Mouse (Mus musculus) ZHBTc4 (cell line): ENCODE results near the gene Fgf12.

Experiments
- DNase-seq: peaks from one replicate; pipeline ENCODE4 v3.0.0-alpha.2; 2011; ENCODE audit warnings: low read depth, low spot score

Gene Fgf12

DNA sequence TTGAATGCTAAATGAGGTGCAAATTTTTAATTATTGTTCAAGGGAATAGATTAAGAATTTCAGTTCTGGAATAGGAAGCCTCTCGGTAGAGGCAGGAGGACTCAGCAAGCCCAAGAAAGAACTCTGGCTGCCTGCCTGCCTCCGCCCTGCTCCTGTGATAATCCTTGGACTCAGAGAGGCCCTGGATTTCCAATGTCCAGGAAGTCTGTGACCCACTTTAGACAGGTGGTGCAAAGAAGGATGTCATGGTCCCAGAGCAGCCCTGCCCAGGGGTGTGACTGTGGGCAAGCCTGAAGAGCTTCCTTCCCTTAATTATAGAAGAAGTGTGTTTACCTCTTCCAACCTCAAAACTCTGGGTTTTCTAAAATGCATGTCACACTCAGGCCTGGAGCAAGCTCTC is 273.8 kb downstream of the Fgf12 start:
- no peak for DNase-seq

DNA sequence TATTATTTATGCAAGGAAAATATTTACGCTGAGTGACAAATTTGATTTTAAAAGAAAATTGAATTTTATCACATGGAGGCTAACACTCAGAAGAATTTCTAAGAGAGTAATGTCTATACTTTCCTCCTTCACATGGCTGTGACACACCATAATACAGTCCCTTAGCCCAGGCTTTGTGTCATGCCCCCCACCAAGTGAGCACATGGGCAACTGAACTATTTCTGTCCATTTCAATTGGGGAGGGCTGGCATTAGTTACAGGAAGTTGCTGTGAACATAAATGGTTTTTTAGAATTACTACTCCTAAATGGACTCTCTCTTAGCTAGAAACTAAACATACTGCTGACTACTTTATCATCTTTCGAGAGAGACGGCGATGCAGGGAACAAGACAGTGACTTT is 276.2 kb downstream of the Fgf12 start:
- DNase-seq = no peak

DNA sequence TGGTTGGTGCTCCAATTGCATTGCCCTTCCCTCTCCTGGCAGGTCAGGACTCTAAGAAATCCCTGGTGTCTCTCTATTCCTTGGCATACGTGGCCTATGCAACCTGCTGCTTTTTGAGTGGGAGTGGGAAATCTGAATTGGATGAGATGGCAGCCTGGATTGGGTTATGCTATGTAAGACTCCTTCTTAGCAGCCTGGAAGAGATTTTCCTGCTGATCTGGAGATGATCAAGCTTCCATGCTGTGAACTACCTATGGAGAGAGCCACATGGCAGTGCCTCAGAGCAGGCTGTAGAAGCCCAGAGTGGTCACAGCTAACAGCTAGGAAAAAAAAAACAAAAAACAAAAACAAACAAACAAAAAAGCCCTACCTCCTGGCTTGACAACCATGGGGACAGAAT is 277.3 kb downstream of the Fgf12 start:
- no peak for DNase-seq

- DNase-seq = no peak
These were observed 298.0 kb downstream of the Fgf12 start for GRCm38 (mm10) chr16:28454821-28455220.

DNA sequence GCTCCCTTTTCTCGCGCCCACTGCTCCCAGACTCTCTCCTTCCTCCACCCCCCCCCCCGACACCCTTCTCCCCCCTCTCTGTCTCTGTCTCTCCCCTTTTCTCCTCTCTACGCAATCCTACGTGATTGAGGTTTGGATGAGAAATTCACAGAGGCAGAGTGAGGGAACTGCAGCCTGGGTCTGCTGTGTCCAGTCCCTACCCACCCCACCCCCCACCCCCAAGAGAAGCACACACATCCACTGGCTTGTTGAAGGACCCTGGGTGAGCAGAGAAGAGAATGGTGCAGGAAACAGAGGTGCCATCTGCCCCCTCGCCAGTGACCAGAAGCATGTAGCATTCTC is 305.8 kb downstream of the Fgf12 start:
- DNase-seq = no peak

- peak; percentile 59 for DNase-seq
These were observed 306.3 kb downstream of the Fgf12 start for GRCm38 (mm10) chr16:28446334-28447113.

DNA sequence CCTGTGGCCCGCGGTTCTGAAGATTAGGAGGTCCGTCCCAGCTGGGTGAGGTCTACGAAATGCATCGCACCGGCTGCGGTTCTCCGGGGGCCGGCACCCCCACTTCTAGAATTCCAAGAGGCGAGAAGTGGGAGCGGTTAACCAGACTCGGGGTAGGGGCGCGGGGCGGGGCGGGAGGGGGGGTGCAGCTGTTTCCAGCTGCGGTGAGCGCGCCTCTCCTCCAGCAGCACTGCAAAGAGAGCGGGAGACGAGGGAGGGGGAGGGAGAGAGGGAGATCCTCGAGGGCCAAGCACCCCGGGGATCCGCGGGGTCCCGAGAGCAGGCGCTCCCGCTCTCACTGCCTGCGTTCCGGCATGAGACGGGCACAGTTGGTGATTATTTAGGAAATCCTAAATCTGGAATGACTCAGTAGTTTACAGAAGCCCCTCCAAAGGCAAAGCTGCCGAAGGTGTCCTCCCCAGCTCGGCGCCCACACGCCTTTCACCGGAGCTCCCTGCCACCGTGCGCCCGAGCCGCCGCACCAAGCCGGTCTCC is 307.0 kb downstream of the Fgf12 start:
- DNase-seq = peak; percentile 55

DNA sequence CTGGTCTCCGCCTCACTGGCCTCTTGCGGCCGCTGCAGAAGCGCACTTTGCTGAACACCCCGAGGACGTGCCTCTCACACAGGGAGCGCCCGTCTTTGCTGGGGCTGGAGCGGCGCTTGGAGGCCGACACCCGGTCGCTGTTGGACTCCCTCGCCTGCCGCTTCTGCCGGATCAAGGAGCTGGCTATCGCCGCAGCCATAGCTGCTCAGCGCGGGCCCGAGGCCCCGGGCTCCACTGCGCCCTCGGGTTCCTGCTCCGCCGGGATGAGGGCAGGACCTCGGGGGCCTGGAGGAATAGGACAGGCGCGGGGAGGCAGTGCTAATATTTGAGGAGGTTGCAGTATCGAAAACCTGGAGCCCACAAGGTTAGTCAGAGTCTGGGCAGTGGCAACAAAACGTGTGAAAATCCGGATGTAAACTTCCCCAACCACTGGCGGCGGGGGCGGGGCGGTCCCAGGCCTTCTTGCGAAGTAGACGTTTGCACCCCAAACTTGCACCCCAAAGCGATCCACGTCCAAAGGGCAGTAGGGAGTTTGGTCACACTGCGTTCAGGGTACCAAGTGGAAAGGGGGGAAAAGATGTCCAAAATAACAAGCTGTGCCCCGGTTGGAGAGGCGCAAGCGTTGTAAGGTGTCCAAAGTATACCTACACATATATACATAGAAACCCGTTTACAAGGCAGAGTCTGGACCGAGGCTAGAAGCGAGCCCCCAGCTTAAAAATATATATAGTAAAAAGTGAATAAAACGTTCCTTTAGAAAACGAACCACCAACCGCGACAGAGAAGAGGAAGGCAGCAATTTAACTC is 307.7 kb downstream of the Fgf12 start:
- peak; percentile 60 for DNase-seq

DNA sequence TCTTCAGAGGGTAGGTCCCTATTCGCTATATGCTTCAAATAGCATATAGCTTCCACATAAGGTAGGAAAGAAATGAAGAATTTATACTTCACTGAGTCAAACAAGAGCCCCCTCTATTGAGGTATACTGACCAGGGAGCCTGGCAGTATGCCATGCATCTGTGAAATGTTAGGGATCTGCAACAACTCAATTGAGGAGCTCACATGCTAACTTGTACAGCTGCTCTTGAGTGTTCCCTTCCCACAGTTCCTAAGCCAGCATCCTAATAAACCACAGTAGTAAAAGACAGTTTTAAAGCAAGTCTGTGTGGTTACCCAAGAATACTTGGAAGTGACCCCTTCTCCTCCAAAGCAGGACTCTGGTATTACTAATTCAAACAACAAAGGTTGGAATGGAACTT is 331.3 kb downstream of the Fgf12 start:
- no peak for DNase-seq

GRCm38 (mm10) chr16:28419693-28420299 is 333.1 kb downstream of the Fgf12 start:
- no peak for DNase-seq

DNA sequence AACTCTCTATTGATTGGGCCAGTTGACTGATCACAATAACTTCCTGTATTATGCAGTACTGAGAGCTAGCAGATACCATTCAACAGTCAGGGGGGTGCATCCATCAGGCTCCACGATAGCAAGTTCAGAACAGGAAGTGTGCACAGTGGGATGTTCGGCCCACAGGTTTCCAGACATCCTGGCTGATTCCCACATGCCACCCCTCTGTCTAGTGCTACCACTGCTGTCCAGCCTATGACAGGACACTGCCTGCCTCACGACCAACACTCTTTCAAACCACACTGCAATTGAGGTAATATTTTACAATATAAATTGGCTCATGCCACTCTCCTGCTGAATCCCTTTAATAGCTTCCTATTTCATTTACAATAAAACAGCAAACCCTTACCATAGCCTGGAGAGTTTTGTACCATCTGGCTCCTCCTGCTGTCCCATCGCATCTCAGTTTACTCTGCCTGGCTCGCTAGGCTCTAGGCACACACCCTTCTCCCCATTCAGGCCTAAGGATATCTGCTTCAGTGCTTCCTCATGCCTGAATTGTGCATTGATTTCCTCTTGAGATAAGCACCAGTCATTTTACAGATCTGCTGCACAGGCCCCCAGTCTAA is 341.6 kb downstream of the Fgf12 start:
- DNase-seq = no peak

DNA sequence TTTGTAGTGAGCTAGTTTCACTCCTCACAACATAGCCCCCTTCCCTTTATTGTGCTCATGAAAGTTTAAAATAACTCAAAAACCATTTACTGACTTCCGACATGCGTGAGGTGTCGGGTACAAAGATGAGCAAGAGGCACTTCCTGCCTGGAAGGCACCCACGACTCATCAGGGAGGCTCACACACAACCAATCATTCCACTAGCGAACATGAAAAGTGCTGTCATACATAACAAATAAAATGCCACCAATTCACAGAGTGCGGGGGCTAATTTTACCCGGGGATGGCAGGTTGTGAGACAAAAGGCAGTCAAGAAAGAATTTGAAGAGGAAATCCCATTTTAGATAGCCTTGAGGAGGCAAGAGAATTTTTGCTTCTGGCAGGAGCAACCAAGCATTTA is 344.6 kb downstream of the Fgf12 start:
- DNase-seq = no peak

- no peak for DNase-seq
These were observed 345.0 kb downstream of the Fgf12 start for GRCm38 (mm10) chr16:28407892-28408291.

- DNase-seq = no peak
These were observed 348.7 kb downstream of the Fgf12 start for GRCm38 (mm10) chr16:28404156-28404555.

DNA sequence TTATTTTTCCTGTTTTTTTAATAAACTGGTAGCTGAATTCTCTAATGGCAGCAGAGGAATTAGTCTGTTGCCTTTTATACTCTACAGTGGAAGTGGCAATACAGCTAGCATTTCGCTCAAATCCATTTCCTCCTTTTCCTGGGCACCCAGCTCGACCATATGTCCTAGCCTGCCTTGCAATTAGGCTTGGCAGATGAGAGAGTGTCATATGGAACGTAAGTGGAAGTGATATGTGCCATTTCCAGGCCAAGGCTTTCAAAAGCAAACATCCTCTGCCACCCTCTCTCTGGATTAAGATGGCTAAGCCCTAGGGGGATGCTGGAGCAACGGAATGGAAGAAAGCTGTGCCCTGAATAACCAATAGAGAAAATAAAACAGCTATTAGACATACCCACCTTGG is 350.2 kb downstream of the Fgf12 start:
- DNase-seq = no peak

DNA sequence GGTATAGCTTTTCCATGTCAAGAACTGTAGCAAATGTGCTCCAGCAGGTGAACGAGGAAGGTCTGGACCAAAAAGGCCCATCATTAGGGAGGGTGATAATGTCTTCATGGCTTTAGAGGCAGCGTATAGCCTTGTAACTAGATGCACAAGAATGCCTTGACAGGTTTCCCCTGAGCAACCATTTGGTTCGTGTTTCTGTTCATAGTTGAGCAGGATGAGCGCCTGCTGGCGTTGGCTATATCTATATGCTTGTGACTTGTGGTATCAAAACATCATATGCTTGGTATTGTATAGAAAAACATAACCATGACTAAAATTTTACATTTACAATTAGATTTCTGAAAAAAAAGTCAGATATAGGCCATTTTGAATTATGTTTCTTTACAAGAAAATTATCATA is 361.6 kb downstream of the Fgf12 start:
- no peak for DNase-seq

DNA sequence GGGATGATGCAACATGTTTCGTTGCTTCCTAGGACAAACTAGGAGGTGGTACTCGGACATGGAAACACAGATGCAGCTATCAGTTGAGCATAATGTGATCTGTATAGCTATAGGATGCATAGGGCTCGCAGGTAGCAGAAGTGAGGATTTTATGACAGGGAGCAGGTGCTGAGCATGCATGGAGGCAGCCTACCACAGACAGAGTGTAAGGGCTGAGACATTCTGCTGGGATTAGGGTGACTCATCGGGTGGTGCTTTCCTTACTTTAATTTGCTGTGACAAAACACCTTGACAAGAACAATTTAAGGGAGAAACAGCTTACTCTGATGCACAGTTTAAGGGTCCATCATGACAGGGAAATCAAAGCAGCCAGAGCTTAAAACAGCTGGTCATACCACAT is 363.8 kb downstream of the Fgf12 start:
- DNase-seq = no peak

GRCm38 (mm10) chr16:28374790-28375189 is 378.1 kb downstream of the Fgf12 start:
- DNase-seq = no peak

GRCm38 (mm10) chr16:28373311-28373710 is 379.6 kb downstream of the Fgf12 start:
- DNase-seq = no peak

DNA sequence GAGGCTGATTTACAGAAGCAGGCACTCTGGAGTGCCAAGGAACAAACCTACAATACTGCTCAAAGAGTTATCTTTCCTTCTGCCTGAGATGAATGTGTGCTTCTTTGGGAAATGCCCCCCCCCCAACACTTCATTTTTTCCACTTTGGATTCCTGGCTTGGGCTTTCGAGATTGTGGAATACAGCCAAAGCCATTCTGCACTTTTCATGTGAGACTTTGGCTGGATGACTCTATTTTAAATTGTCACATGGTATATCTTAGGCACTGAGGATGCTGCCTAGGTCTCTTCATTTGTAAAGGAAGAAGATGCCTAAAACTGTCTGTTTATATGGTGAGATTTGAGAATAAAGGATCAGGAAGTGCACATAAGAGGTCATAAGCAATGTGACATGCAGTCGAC is 402.2 kb downstream of the Fgf12 start:
- no peak for DNase-seq

- DNase-seq = no peak
These were observed 407.5 kb downstream of the Fgf12 start for GRCm38 (mm10) chr16:28345323-28345722.

- peak; percentile 5 for DNase-seq
These were observed 414.9 kb downstream of the Fgf12 start for GRCm38 (mm10) chr16:28337930-28338329.
